Mouse (Mus musculus) G1E-ER4 (cell line): ENCODE measurements around the gene Sez6. TPM values are rescaled to one million over a fixed set of nuclear protein-coding genes. Genes with fewer than 3 reads are reported as not detected.

Source experiments
- GATA1 ChIP-seq: IDR thresholded peaks from one replicate; pipeline ENCODE4 v1.8.0; 2012; ENCODE audit warnings: low read length, inconsistent platforms
- polyA plus RNA-seq: library from polyadenylated mRNA; stranded (reverse); fragments of >175 nt; gene quantifications from 2 replicates; pipeline ENCODE4 v1.2.3, GENCODE M21; 2012

The Sez6 gene
- polyA plus RNA-seq, 1 experiment: 0.14 TPM

GRCm38 (mm10) chr11:77979221-77979809 lies 48.7 kb downstream of the Sez6 start:
- no peak for TF ChIP-seq GATA1

GRCm38 (mm10) chr11:77980281-77981204 lies 49.9 kb downstream of the Sez6 start:
- no peak for TF ChIP-seq GATA1

- no peak for TF ChIP-seq GATA1
These were observed 51.2 kb downstream of the Sez6 start for GRCm38 (mm10) chr11:77981609-77982440.

GRCm38 (mm10) chr11:77982441-77982905 lies 51.9 kb downstream of the Sez6 start, which contains the start of gene Phf12:
Phf12 (plus strand) TSS chr11:77982754.
- TF ChIP-seq GATA1: no peak

GRCm38 (mm10) chr11:77983191-77983936 lies 52.8 kb downstream of the Sez6 start:
- TF ChIP-seq GATA1: no peak

- TF ChIP-seq GATA1: no peak
These were observed 53.6 kb downstream of the Sez6 start for GRCm38 (mm10) chr11:77983937-77984835.

GRCm38 (mm10) chr11:77984836-77985231 lies 54.2 kb downstream of the Sez6 start:
- TF ChIP-seq GATA1: no peak

- no peak for TF ChIP-seq GATA1
These were observed 55.0 kb downstream of the Sez6 start for GRCm38 (mm10) chr11:77985541-77986065.

- no peak for TF ChIP-seq GATA1
These were observed 58.6 kb downstream of the Sez6 start for GRCm38 (mm10) chr11:77989071-77989690.

- TF ChIP-seq GATA1: no peak
These were observed 65.0 kb downstream of the Sez6 start for GRCm38 (mm10) chr11:77995556-77995955.

- TF ChIP-seq GATA1: no peak
These were observed 75.8 kb downstream of the Sez6 start for GRCm38 (mm10) chr11:78006446-78006845.

- TF ChIP-seq GATA1: no peak
These were observed 89.1 kb downstream of the Sez6 start for GRCm38 (mm10) chr11:78019676-78020075.

- TF ChIP-seq GATA1: no peak
These were observed 93.0 kb downstream of the Sez6 start for GRCm38 (mm10) chr11:78023607-78024006.

Other genes starting within 250 kb of the Sez6 start
- gene Nufip2, start 244.6 kb upstream of the Sez6 start, polyA plus RNA-seq: 29.8 and 35.6 TPM in 2 replicates
- gene Cryba1, start 205.5 kb upstream of the Sez6 start, polyA plus RNA-seq: not detected in 2 replicates
- gene Myo18a, start 167.6 kb upstream of the Sez6 start, polyA plus RNA-seq: 41.9 and 55.8 TPM in 2 replicates
- gene Gm10277, start 143.1 kb upstream of the Sez6 start, polyA plus RNA-seq: not detected in 2 replicates
- not detected in 2 replicates for gene Pipox, start 36.7 kb upstream of the Sez6 start, polyA plus RNA-seq
- 111 and 154 TPM in 2 replicates for gene Phf12, start 52.0 kb downstream of the Sez6 start, polyA plus RNA-seq
- gene Dhrs13, start 101.5 kb downstream of the Sez6 start, polyA plus RNA-seq: 11.8 and 15.2 TPM in 2 replicates
- gene Flot2, start 107.1 kb downstream of the Sez6 start, polyA plus RNA-seq: 18.9 and 20.8 TPM in 2 replicates
- gene Eral1, start 149.6 kb downstream of the Sez6 start, polyA plus RNA-seq: 6.1 and 8.8 TPM in 2 replicates
- gene Fam222b, start 163.9 kb downstream of the Sez6 start, polyA plus RNA-seq: 24.2 and 24.7 TPM in 2 replicates
- gene Traf4, start 234.8 kb downstream of the Sez6 start, polyA plus RNA-seq: 23.6 and 25.9 TPM in 2 replicates
- 6.0 TPM in 2 replicates for gene Nek8, start 245.9 kb downstream of the Sez6 start, polyA plus RNA-seq
- 90.9 and 118 TPM in 2 replicates for gene Tlcd1, start 245.9 kb downstream of the Sez6 start, polyA plus RNA-seq